Mouse (Mus musculus): ENCODE measurements around the gene Prrx1.

Gene Prrx1

GRCm38 (mm10) chr1:163266853-163267538, 46.5 kb downstream of the Prrx1 start:
- no peak for DNase-seq (ENCODE audit: low spot score in 2 of 2)

GRCm38 (mm10) chr1:163257298-163257697, 56.2 kb downstream of the Prrx1 start:
- DNase-seq (ENCODE audit: low spot score in 2 of 2) = no peak

- DNase-seq (ENCODE audit: low spot score in 2 of 2) = no peak
Measured at GRCm38 (mm10) chr1:163255884-163256283, 57.6 kb downstream of the Prrx1 start.

- no peak for DNase-seq (ENCODE audit: low spot score in 2 of 2)
Measured at GRCm38 (mm10) chr1:163252796-163253195, 60.7 kb downstream of the Prrx1 start.

- DNase-seq (ENCODE audit: low spot score in 2 of 2) = no peak
Measured at GRCm38 (mm10) chr1:163252331-163252730, 61.2 kb downstream of the Prrx1 start.

- DNase-seq (ENCODE audit: low spot score in 2 of 2) = peak in 1 of 2 experiments; percentile 2
Measured at GRCm38 (mm10) chr1:163251766-163252165, 61.7 kb downstream of the Prrx1 start.

GRCm38 (mm10) chr1:163238950-163239349, 74.6 kb downstream of the Prrx1 start:
- no peak for DNase-seq (ENCODE audit: low spot score in 2 of 2)

GRCm38 (mm10) chr1:163231230-163231629, 82.3 kb downstream of the Prrx1 start:
- no peak for DNase-seq (ENCODE audit: low spot score in 2 of 2)

- DNase-seq (ENCODE audit: low spot score in 2 of 2) = no peak
Measured at GRCm38 (mm10) chr1:163226271-163226670, 87.2 kb downstream of the Prrx1 start.

GRCm38 (mm10) chr1:163221767-163222166, 91.7 kb downstream of the Prrx1 start:
- no peak for DNase-seq (ENCODE audit: low spot score in 2 of 2)

- DNase-seq (ENCODE audit: low spot score in 2 of 2) = no peak
Measured at GRCm38 (mm10) chr1:163208919-163209867, 104.3 kb downstream of the Prrx1 start.

- no peak for DNase-seq (ENCODE audit: low spot score in 2 of 2)
Measured at GRCm38 (mm10) chr1:163198767-163199166, 114.7 kb downstream of the Prrx1 start.

- DNase-seq (ENCODE audit: low spot score in 2 of 2) = no peak
Measured at GRCm38 (mm10) chr1:163198059-163198458, 115.5 kb downstream of the Prrx1 start.
